Mouse (Mus musculus) intestine, postnatal 0 days (tissue): Measurements from ENCODE around the gene Dgcr2. TPM values are rescaled to one million over a fixed set of nuclear protein-coding genes. Genes with fewer than 3 reads are reported as not detected.

Source experiments
- ATAC-seq: fragments of 200-750 bp; cut with Nextera tagmentation; 2 replicates; pipeline ENCODE4 v1.8.0; 2017; ENCODE audit warnings: mild to moderate bottlenecking, moderate TSS enrichment, moderate library complexity
- H3K27ac ChIP-seq: fragments of 300-500 bp; sonication (generic); 2 replicates; pipeline ENCODE4 v1.5.1; 2014; ENCODE audit warnings: mild to moderate bottlenecking, low read depth, low read length, moderate library complexity
- H3K27me3 ChIP-seq: fragments of 300-500 bp; sonication (generic); replicated peaks from 2 replicates; pipeline ENCODE4 v1.6.1; 2014; ENCODE audit warnings: low read length, mixed read lengths; ENCODE audit not compliant: control insufficient read depth, insufficient read depth
- H3K36me3 ChIP-seq: fragments of 300-500 bp; sonication (generic); 2 replicates; pipeline ENCODE4 v1.6.1; 2014; ENCODE audit warnings: mild to moderate bottlenecking, moderate library complexity; ENCODE audit not compliant: control insufficient read depth, insufficient read depth
- H3K4me1 ChIP-seq: fragments of 300-500 bp; sonication (generic); replicated peaks from 2 replicates; pipeline ENCODE4 v1.6.1; 2014; ENCODE audit warnings: antibody characterized with exemption, low read length, mixed read lengths; ENCODE audit not compliant: control insufficient read depth, insufficient read depth
- H3K4me2 ChIP-seq: fragments of 300-500 bp; sonication (generic); replicated peaks from 2 replicates; pipeline ENCODE4 v1.6.1; 2014; ENCODE audit warnings: low read depth, mild to moderate bottlenecking, moderate library complexity
- H3K4me3 ChIP-seq: fragments of 300-500 bp; sonication (generic); 2 replicates; pipeline ENCODE4 v1.5.1; 2014; ENCODE audit warnings: low read depth, low read length
- H3K9ac ChIP-seq: fragments of 300-500 bp; sonication (generic); 2 replicates; pipeline ENCODE4 v1.6.1; 2014; ENCODE audit warnings: mild to moderate bottlenecking, low read depth, low read length
- H3K9me3 ChIP-seq: fragments of 300-500 bp; sonication (generic); 2 replicates; pipeline ENCODE4 v1.6.1; 2016; ENCODE audit warnings: mixed run types; ENCODE audit not compliant: control insufficient read depth
- CTCF ChIP-seq: sonication (generic); IDR thresholded peaks from 2 replicates; pipeline ENCODE4 v1.5.1; 2016; ENCODE audit warnings: low read depth, mild to moderate bottlenecking, control low read depth, antibody characterized with exemption, moderate library complexity
- whole genome bisulfite sequencing: fragments of 180-500 bp; shearing (Covaris S2); extraction: QIAGEN DNeasy Blood & Tissue Kit; methylation state at CpG from one replicate; pipeline ENCODE4 v1.1.7; 2014; 5-methylcytosine and 5-hydroxymethylcytosine counted together
- polyA plus RNA-seq: library from polyadenylated mRNA; unstranded; fragments of >200 nt; fragmentation: Nextera tagmentation; extraction: Ambion mirVana; gene quantifications from 2 replicates; pipeline ENCODE4 v1.2.1, GENCODE M21; 2015

Gene Dgcr2
- polyA plus RNA-seq, 1 experiment from 2014 or later = 35.3 TPM

GRCm38 (mm10) chr16:17798321-17799180 is 99.8 kb downstream of the Dgcr2 start:
- Histone ChIP-seq H3K4me3 (peak overlapping the region; percentile 56), H3K36me3 (peaks cover under 1% of the 10 kb centered on the region; the same call in 1 of the 2 replicates), H3K27me3 (peaks cover 60% of the 10 kb centered on the region), H3K27ac (peak overlapping the region; percentile 77), H3K4me2 (peak overlapping the region; percentile 73), H3K9me3 (no peaks in the 10 kb centered on the region), H3K9ac (peak overlapping the region; percentile 69), H3K4me1 (no peaks in the 10 kb centered on the region)
- peak; percentile 40; the same call in 1 of the 2 replicates for ATAC-seq
- 3% methylated on average over 40 of the region's 45 CpGs for WGBS
- TF ChIP-seq CTCF = no peak

GRCm38 (mm10) chr16:17797812-17798311 is 100.5 kb downstream of the Dgcr2 start:
- Histone ChIP-seq H3K9ac (peak overlapping the region; percentile 69), H3K36me3 (peaks cover 7% of the 10 kb centered on the region), H3K4me2 (peak overlapping the region; percentile 73), H3K4me1 (no peaks in the 10 kb centered on the region), H3K4me3 (peak overlapping the region; percentile 56), H3K27me3 (peaks cover 53% of the 10 kb centered on the region), H3K27ac (peak overlapping the region; percentile 77), H3K9me3 (no peaks in the 10 kb centered on the region)
- 7% methylated on average over 29 of the region's 29 CpGs for WGBS
- no peak for ATAC-seq
- TF ChIP-seq CTCF = no peak

- Histone ChIP-seq H3K27ac (peak within 1 kb of the TSS; percentile 77), H3K9ac (peak within 1 kb of the TSS; percentile 69), H3K4me3 (peak within 1 kb of the TSS; percentile 56), H3K4me1 (no peaks in the 10 kb centered on the region), H3K9me3 (no peaks in the 10 kb centered on the region), H3K4me2 (peak within 1 kb of the TSS; percentile 73), H3K27me3 (peaks cover 46% of the 10 kb centered on the region), H3K36me3 (peaks cover 12% of the 10 kb centered on the region)
- WGBS = 3% methylated on average over 73 of the region's 81 CpGs
- peak; percentile 41 for ATAC-seq
- no peak for TF ChIP-seq CTCF
Measured at GRCm38 (mm10) chr16:17796971-17797811, 101.2 kb downstream of the Dgcr2 start, which contains the start of gene Scarf2. Scarf2 (plus strand) TSS chr16:17797282.

- TF ChIP-seq CTCF = no peak
- Histone ChIP-seq H3K27ac (peak overlapping the region; percentile 8; the same call in 1 of the 2 replicates), H3K4me3 (peak overlapping the region; percentile 56), H3K36me3 (peaks cover 15% of the 10 kb centered on the region), H3K4me1 (no peaks in the 10 kb centered on the region), H3K9me3 (no peaks in the 10 kb centered on the region), H3K4me2 (peak overlapping the region; percentile 73), H3K9ac (peak overlapping the region; percentile 69; the same call in 1 of the 2 replicates), H3K27me3 (peaks cover 40% of the 10 kb centered on the region)
- no peak for ATAC-seq
Measured at GRCm38 (mm10) chr16:17796519-17796918, 101.8 kb downstream of the Dgcr2 start.

GRCm38 (mm10) chr16:17795643-17796042 is 102.7 kb downstream of the Dgcr2 start:
- H3K4me3 ChIP-seq = no peak overlapping the region
- TF ChIP-seq CTCF = peak; percentile 57
- H3K27ac ChIP-seq = no peak overlapping the region
- H3K9me3 ChIP-seq = no peaks in the 10 kb centered on the region
- no peak overlapping the region for H3K4me2 ChIP-seq
- no peak for ATAC-seq
- WGBS = 78% methylated on average over 5 of the region's 5 CpGs
- H3K36me3 ChIP-seq = peaks cover 21% of the 10 kb centered on the region
- no peaks in the 10 kb centered on the region for H3K4me1 ChIP-seq
- H3K9ac ChIP-seq = no peak overlapping the region
- H3K27me3 ChIP-seq = peaks cover 34% of the 10 kb centered on the region

- Histone ChIP-seq H3K27me3 (peaks cover 25% of the 10 kb centered on the region), H3K36me3 (peaks cover 36% of the 10 kb centered on the region), H3K4me2 (no peak overlapping the region), H3K4me3 (no peak overlapping the region), H3K27ac (no peak overlapping the region), H3K9me3 (no peaks in the 10 kb centered on the region), H3K9ac (no peak overlapping the region), H3K4me1 (no peaks in the 10 kb centered on the region)
- ATAC-seq = no peak
- no peak for TF ChIP-seq CTCF
- WGBS = 91% methylated on average over 4 of the region's 4 CpGs
Measured at GRCm38 (mm10) chr16:17794047-17794446, 104.3 kb downstream of the Dgcr2 start.
